Mouse (Mus musculus) forebrain, postnatal 0 days (tissue): ENCODE measurements around the gene Tmem248. TPM values are rescaled to one million over a fixed set of nuclear protein-coding genes. Genes with fewer than 3 reads are reported as not detected.

Experiments
- ATAC-seq: fragments of 200-750 bp; cut with Nextera tagmentation; 2 replicates; pipeline ENCODE4 v1.8.0; 2017; ENCODE audit warnings: mild to moderate bottlenecking, moderate library complexity
- DNase-seq: peaks from one replicate; pipeline ENCODE4 v3.0.0-alpha.2; 2015
- H3K27ac ChIP-seq: fragments of 300-500 bp; sonication (generic); 2 replicates; pipeline ENCODE4 v1.5.1; 2014; ENCODE audit warnings: low read depth, mild to moderate bottlenecking, antibody characterized with exemption, low read length, moderate library complexity, mixed read lengths
- H3K27me3 ChIP-seq: fragments of 300-500 bp; sonication (generic); 2 replicates; pipeline ENCODE4 v1.6.1; 2014; ENCODE audit warnings: mild to moderate bottlenecking, low read length, mixed read lengths; ENCODE audit not compliant: insufficient read depth
- H3K36me3 ChIP-seq: fragments of 300-500 bp; sonication (generic); 2 replicates; pipeline ENCODE4 v1.6.1; 2014; ENCODE audit warnings: mild to moderate bottlenecking, moderate library complexity; ENCODE audit not compliant: insufficient read depth
- H3K4me1 ChIP-seq: fragments of 300-500 bp; sonication (generic); 2 replicates; pipeline ENCODE4 v1.6.1; 2014; ENCODE audit warnings: antibody characterized with exemption; ENCODE audit not compliant: insufficient read depth
- H3K4me2 ChIP-seq: fragments of 300-500 bp; sonication (generic); 2 replicates; pipeline ENCODE4 v1.6.1; 2014; ENCODE audit warnings: low read depth, mild to moderate bottlenecking, moderate library complexity
- H3K4me3 ChIP-seq: fragments of 300-500 bp; sonication (generic); 2 replicates; pipeline ENCODE4 v1.5.1; 2014; ENCODE audit warnings: low read depth, low read length, mixed read lengths
- H3K9ac ChIP-seq: fragments of 300-500 bp; sonication (generic); 2 replicates; pipeline ENCODE4 v1.6.1; 2014; ENCODE audit warnings: mild to moderate bottlenecking
- H3K9me3 ChIP-seq: fragments of 300-500 bp; sonication (generic); 2 replicates; pipeline ENCODE4 v1.6.1; 2016; ENCODE audit warnings: low read length
- CTCF ChIP-seq: sonication (generic); IDR thresholded peaks from 2 replicates; pipeline ENCODE4 v1.5.1; 2016; ENCODE audit warnings: antibody characterized with exemption, control low read depth, low read depth
- whole genome bisulfite sequencing: fragments of 180-500 bp; shearing (Covaris S2); extraction: QIAGEN DNeasy Blood & Tissue Kit; methylation state at CpG from one replicate; pipeline ENCODE4 v1.1.7; 2014; 5-methylcytosine and 5-hydroxymethylcytosine counted together
- polyA plus RNA-seq: library from polyadenylated mRNA; unstranded; fragments of >200 nt; fragmentation: Nextera tagmentation; extraction: Ambion mirVana; gene quantifications from 2 replicates; pipeline ENCODE4 v1.2.1, GENCODE M21; 2015
- total RNA-seq: library from RNA; depleted of rRNA; stranded (reverse); fragments of >200 nt; gene quantifications from 2 replicates; pipeline ENCODE4 v1.2.3, GENCODE M21; 2014

The Tmem248 gene
- total and polyA plus RNA-seq, 2 experiments from 2014 or later: 29.1 to 45.8 TPM

GRCm38 (mm10) chr5:130200233-130201029 is 16.4 kb upstream of the Tmem248 start:
- Histone ChIP-seq H3K4me1 (no peaks in the 10 kb centered on the region), H3K9ac (no peak overlapping the region), H3K4me3 (no peak overlapping the region), H3K27ac (no peak overlapping the region), H3K36me3 (peaks cover 29% of the 10 kb centered on the region), H3K9me3 (no peaks in the 10 kb centered on the region), H3K27me3 (no peaks in the 10 kb centered on the region), H3K4me2 (no peak overlapping the region)
- ATAC-seq (no peak), DNase-seq (no peak)
- WGBS: 92% methylated on average over 10 of the region's 10 CpGs
- TF ChIP-seq CTCF: no peak

GRCm38 (mm10) chr5:130203948-130204347 is 12.9 kb upstream of the Tmem248 start:
- Histone ChIP-seq H3K9me3 (no peaks in the 10 kb centered on the region), H3K4me2 (no peak overlapping the region), H3K27ac (no peak overlapping the region), H3K9ac (no peak overlapping the region), H3K27me3 (no peaks in the 10 kb centered on the region), H3K4me3 (no peak overlapping the region), H3K4me1 (no peaks in the 10 kb centered on the region), H3K36me3 (peaks cover 34% of the 10 kb centered on the region)
- DNase-seq: no peak
- WGBS: 79% methylated on average over 4 of the region's 4 CpGs
- no peak for ATAC-seq
- no peak for TF ChIP-seq CTCF

- Histone ChIP-seq H3K27ac (no peak overlapping the region), H3K27me3 (no peaks in the 10 kb centered on the region), H3K4me2 (no peak overlapping the region), H3K36me3 (peaks cover 38% of the 10 kb centered on the region), H3K4me1 (no peaks in the 10 kb centered on the region), H3K9ac (no peak overlapping the region), H3K9me3 (no peaks in the 10 kb centered on the region), H3K4me3 (no peak overlapping the region)
- DNase-seq (no peak), ATAC-seq (no peak)
- 88% methylated on average over 6 of the region's 6 CpGs for WGBS
- no peak for TF ChIP-seq CTCF
These were observed 12.3 kb upstream of the Tmem248 start for GRCm38 (mm10) chr5:130204560-130204959.

- H3K4me1 ChIP-seq: no peaks in the 10 kb centered on the region
- no peak for TF ChIP-seq CTCF
- H3K4me3 ChIP-seq: no peak overlapping the region
- no peak overlapping the region for H3K4me2 ChIP-seq
- H3K9ac ChIP-seq: no peak overlapping the region
- no peak overlapping the region for H3K27ac ChIP-seq
- DNase-seq: no peak
- no peak for ATAC-seq
- no peaks in the 10 kb centered on the region for H3K9me3 ChIP-seq
- no peaks in the 10 kb centered on the region for H3K27me3 ChIP-seq
- H3K36me3 ChIP-seq: peaks cover 39% of the 10 kb centered on the region
- WGBS: 97% methylated on average over 3 of the region's 3 CpGs
These were observed 11.3 kb upstream of the Tmem248 start for GRCm38 (mm10) chr5:130205441-130206023.

GRCm38 (mm10) chr5:130207299-130207698 is 9.6 kb upstream of the Tmem248 start:
- no peak for TF ChIP-seq CTCF
- DNase-seq (no peak), ATAC-seq (no peak)
- Histone ChIP-seq H3K9me3 (no peaks in the 10 kb centered on the region), H3K9ac (no peak overlapping the region), H3K27ac (no peak overlapping the region), H3K4me1 (no peaks in the 10 kb centered on the region), H3K4me3 (no peak overlapping the region), H3K27me3 (no peaks in the 10 kb centered on the region), H3K4me2 (no peak overlapping the region), H3K36me3 (peaks cover 45% of the 10 kb centered on the region)
- WGBS: 89% methylated on average over 4 of the region's 4 CpGs

- no peaks in the 10 kb centered on the region for H3K27me3 ChIP-seq
- no peak overlapping the region for H3K4me3 ChIP-seq
- peaks cover 51% of the 10 kb centered on the region for H3K36me3 ChIP-seq
- no peak for ATAC-seq
- no peak overlapping the region for H3K4me2 ChIP-seq
- 90% methylated on average over 11 of the region's 11 CpGs for WGBS
- H3K9me3 ChIP-seq: no peaks in the 10 kb centered on the region
- H3K9ac ChIP-seq: no peak overlapping the region
- no peaks in the 10 kb centered on the region for H3K4me1 ChIP-seq
- no peak for DNase-seq
- no peak overlapping the region for H3K27ac ChIP-seq
- no peak for TF ChIP-seq CTCF
These were observed 3.9 kb upstream of the Tmem248 start for GRCm38 (mm10) chr5:130212956-130213355.

- H3K9ac ChIP-seq: no peak overlapping the region
- H3K36me3 ChIP-seq: peaks cover 14% of the 10 kb centered on the region
- DNase-seq (no peak), ATAC-seq (no peak)
- no peak for TF ChIP-seq CTCF
- peaks cover 7% of the 10 kb centered on the region; the same call in 1 of the 2 replicates for H3K4me1 ChIP-seq
- H3K9me3 ChIP-seq: no peaks in the 10 kb centered on the region
- 91% methylated on average over 4 of the region's 4 CpGs for WGBS
- H3K4me3 ChIP-seq: no peak overlapping the region
- no peaks in the 10 kb centered on the region for H3K27me3 ChIP-seq
- H3K4me2 ChIP-seq: no peak overlapping the region
- H3K27ac ChIP-seq: no peak overlapping the region
These were observed 525 bp downstream of the Tmem248 start for GRCm38 (mm10) chr5:130217406-130217805.
